Mouse (Mus musculus): ENCODE data around the gene Lix1.

- TF ChIP-seq CTCF (IDR thresholded peaks at IDR 0.05; ENCODE audit: low read depth, low read length) = no peak
- no peak for TF ChIP-seq POLR2A (IDR thresholded peaks at IDR 0.05; ENCODE audit: insufficient read depth, low read length)
Observed at GRCm38 (mm10) chr17:17498848-17499247, 96.4 kb downstream of the Lix1 start.
